Mouse (Mus musculus) heart, embryonic 11.5 days (tissue): Measurements from ENCODE around the gene Akr1d1. TPM values are rescaled to one million over a fixed set of nuclear protein-coding genes. Genes with fewer than 3 reads are reported as not detected.

Experiments used
- ATAC-seq: fragments of 200-750 bp; cut with Nextera tagmentation; replicated peaks from 2 replicates; pipeline ENCODE4 v1.8.0; 2017; ENCODE audit warnings: moderate library complexity; ENCODE audit not compliant: insufficient number of reproducible peaks, low FRiP score, low TSS enrichment
- H3K27ac ChIP-seq: fragments of 300-500 bp; sonication (generic); 2 replicates; pipeline ENCODE4 v1.5.1; 2014; ENCODE audit warnings: mild to moderate bottlenecking, low read depth, low read length
- H3K27me3 ChIP-seq: fragments of 300-500 bp; sonication (generic); 2 replicates; pipeline ENCODE4 v1.6.1; 2014; ENCODE audit warnings: mild to moderate bottlenecking, low read length, mixed read lengths; ENCODE audit not compliant: control insufficient read depth, insufficient read depth
- H3K36me3 ChIP-seq: fragments of 300-500 bp; sonication (generic); 2 replicates; pipeline ENCODE4 v1.6.1; 2014; ENCODE audit warnings: mild to moderate bottlenecking, low read length, moderate library complexity, mixed read lengths; ENCODE audit not compliant: control insufficient read depth, insufficient read depth
- H3K4me1 ChIP-seq: fragments of 300-500 bp; sonication (generic); 2 replicates; pipeline ENCODE4 v1.6.1; 2014; ENCODE audit warnings: low read length; ENCODE audit not compliant: control insufficient read depth, insufficient read depth
- H3K4me2 ChIP-seq: fragments of 300-500 bp; sonication (generic); 2 replicates; pipeline ENCODE4 v1.6.1; 2014; ENCODE audit warnings: mild to moderate bottlenecking, moderate library complexity
- H3K4me3 ChIP-seq: fragments of 300-500 bp; sonication (generic); 2 replicates; pipeline ENCODE4 v1.5.1; 2014; ENCODE audit warnings: low read depth, low read length
- H3K9ac ChIP-seq: fragments of 300-500 bp; sonication (generic); 2 replicates; pipeline ENCODE4 v1.6.1; 2014; ENCODE audit warnings: mild to moderate bottlenecking, low read depth, low read length, moderate library complexity
- H3K9me3 ChIP-seq: fragments of 300-500 bp; sonication (generic); replicated peaks from 2 replicates; pipeline ENCODE4 v1.6.1; 2016; ENCODE audit warnings: low read length; ENCODE audit not compliant: control insufficient read depth
- WGBS: fragments of 180-500 bp; shearing (Covaris S2); extraction: QIAGEN DNeasy Blood & Tissue Kit; methylation state at CpG from one replicate; pipeline ENCODE4 v1.1.7; 2014; ENCODE audit not compliant: insufficient replicate concordance; 5-methylcytosine and 5-hydroxymethylcytosine counted together
- polyA plus RNA-seq: library from polyadenylated mRNA; unstranded; fragments of >200 nt; fragmentation: Nextera tagmentation; extraction: Ambion mirVana; gene quantifications from 2 replicates; pipeline ENCODE4 v1.2.1, GENCODE M21; 2014

Gene Akr1d1
- polyA plus RNA-seq, 1 experiment from 2014 or later = not detected

DNA sequence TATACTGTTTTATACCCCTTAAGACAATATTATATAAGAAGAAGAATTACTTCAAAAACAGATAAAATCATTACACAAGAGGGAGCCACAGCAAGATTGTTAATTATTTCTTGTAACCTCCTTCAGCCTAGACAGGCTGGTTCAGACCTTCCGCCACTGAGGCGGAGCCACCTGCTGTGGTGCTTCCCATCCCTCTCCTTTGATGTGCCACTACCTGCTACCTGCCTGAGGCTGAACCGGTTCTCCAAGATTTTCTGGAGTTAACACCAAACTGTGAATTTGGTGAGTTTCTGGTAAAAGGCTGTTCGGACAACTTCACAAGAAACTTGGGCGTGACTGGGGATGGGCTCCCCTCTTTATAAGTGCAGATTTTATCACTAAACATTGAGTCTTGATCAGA, 50.5 kb downstream of the Akr1d1 start:
- H3K27ac ChIP-seq = no peak overlapping the region
- H3K27me3 ChIP-seq = no peaks in the 10 kb centered on the region
- no peaks in the 10 kb centered on the region for H3K4me1 ChIP-seq
- no peaks in the 10 kb centered on the region for H3K36me3 ChIP-seq
- WGBS = 54% methylated on average over 5 of the region's 5 CpGs
- no peak overlapping the region for H3K4me3 ChIP-seq
- no peak for ATAC-seq
- H3K9ac ChIP-seq = no peak overlapping the region
- H3K4me2 ChIP-seq = no peak overlapping the region
- H3K9me3 ChIP-seq = no peaks in the 10 kb centered on the region

DNA sequence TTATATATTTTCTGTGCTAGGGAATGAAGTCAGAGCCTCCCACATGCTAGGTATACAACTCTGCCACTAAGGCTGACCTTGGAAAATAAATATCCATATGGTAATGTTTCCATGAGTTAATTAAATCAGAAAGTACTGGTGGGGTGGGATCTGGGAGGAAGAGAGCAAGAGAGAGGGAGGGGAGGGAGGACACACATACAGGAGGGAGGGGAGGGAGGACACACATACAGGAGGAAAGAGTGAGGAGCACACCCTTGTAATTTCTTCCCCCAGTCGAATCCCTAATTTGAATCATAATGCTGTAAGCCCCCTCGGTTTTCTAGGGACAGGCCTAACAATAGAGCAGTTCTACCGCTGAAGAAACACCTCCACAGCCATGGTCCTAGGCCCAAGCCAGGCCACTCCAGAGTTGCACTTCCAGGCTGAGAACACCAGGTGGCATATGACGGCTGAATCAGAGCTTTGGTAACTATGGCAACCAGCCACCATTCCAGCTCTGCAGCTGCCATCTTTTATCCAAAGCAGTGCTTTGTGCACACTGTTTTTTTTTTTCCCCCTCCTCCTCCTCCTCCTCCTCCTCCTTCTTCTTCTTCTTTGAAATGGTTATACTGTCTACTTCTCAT, 59.5 kb downstream of the Akr1d1 start:
- 35% methylated on average over 4 of the region's 4 CpGs for WGBS
- H3K9ac ChIP-seq = no peak overlapping the region
- no peaks in the 10 kb centered on the region for H3K9me3 ChIP-seq
- no peaks in the 10 kb centered on the region for H3K36me3 ChIP-seq
- ATAC-seq = no peak
- H3K4me1 ChIP-seq = peaks cover 6% of the 10 kb centered on the region; the same call in 1 of the 2 replicates
- no peak overlapping the region for H3K27ac ChIP-seq
- H3K4me3 ChIP-seq = no peak overlapping the region
- H3K27me3 ChIP-seq = no peaks in the 10 kb centered on the region
- H3K4me2 ChIP-seq = no peak overlapping the region

DNA sequence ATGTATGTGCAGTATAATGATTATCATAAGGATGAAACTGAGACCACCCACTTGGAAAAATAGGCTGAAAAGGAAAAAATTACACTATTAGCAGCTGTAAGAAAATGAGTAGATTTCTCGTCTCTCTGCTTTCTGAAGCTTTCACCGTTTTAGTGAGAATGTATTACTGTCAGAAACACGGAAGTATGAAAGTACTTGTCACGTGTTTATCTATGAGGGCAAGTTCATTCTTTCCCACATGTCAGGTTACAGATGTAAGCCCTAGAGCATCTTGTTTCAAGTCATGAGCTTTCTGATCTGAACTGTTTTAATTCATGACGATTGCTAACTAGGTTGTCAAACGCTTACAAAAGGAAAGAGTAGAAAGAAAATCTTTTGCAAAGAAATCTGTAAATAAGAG, 60.8 kb downstream of the Akr1d1 start:
- H3K27me3 ChIP-seq = no peaks in the 10 kb centered on the region
- no peaks in the 10 kb centered on the region for H3K9me3 ChIP-seq
- no peaks in the 10 kb centered on the region for H3K36me3 ChIP-seq
- H3K4me1 ChIP-seq = peaks cover 6% of the 10 kb centered on the region; the same call in 1 of the 2 replicates
- WGBS = 82% methylated on average over 6 of the region's 6 CpGs
- H3K4me3 ChIP-seq = no peak overlapping the region
- no peak overlapping the region for H3K27ac ChIP-seq
- ATAC-seq = no peak
- no peak overlapping the region for H3K9ac ChIP-seq
- no peak overlapping the region for H3K4me2 ChIP-seq

DNA sequence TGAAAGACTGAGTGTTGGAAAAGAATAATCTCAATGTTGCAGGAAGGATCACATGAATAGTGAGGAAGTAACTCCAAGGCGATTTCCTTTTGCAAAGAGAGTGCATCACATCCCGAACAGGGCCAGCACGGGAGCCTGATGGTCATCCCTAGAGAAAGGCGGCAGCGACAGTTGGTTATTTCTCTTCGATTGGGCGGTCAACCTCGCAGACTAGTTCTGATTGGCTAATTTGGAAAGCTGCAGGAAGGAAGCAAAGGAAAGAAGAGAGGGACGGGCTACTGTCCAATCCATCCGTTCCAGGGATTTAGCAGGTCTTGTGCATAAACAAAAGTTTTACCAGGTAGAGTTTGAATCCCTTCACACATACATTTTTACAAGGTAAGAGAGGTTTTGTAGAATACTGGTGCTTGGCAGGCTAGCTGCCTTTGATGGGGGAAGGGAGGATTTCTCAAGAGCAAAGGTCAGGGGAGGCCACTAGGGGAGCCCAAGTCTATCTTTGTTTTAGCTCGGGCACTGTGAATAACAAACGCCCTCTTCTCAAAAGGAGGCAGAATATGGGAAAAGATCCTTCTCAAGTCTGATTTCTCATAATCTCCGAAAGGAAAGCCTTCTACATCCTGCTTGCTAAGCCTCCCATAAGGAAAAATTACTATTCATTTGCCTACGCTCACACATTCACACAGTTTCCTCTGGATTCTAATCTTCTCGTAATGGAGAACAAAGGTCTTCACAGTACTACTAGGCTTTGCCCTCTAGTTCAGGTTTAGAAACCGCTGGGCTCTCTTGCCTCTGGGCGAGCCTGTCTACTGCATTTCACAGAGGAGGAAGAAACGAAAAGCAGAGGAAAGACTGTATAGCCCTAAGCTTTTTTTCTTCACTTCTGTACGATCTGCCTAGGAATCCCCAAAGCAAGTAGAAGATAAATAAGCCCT, 62.4 kb downstream of the Akr1d1 start:
- Histone ChIP-seq H3K27me3 (no peaks in the 10 kb centered on the region), H3K27ac (0 out of 2 replicates have a peak overlapping the region, but pooled peaks have one; percentile 12)
- ATAC-seq = no peak

DNA sequence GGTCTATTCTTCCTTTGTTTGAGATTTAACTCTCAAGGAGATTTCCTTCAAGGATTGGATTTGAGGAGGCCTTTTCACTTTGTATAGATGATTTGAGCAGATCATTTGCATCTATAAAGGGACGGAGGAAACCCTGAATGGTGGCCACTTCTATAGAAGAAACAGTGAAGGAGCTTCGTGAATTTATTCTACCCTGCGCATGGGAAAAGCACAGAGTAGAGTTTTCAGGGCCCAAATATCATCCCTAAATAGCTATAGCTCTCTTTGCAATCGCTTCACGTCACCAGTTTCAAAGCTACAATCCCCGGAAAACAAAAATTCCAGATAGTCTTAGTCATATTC, 63.0 kb downstream of the Akr1d1 start:
- no peaks in the 10 kb centered on the region for H3K36me3 ChIP-seq
- peaks cover 6% of the 10 kb centered on the region; the same call in 1 of the 2 replicates for H3K4me1 ChIP-seq
- ATAC-seq = no peak
- WGBS = 67% methylated on average over 6 of the region's 6 CpGs
- H3K4me3 ChIP-seq = no peak overlapping the region
- H3K27me3 ChIP-seq = no peaks in the 10 kb centered on the region
- H3K4me2 ChIP-seq = no peak overlapping the region
- no peaks in the 10 kb centered on the region for H3K9me3 ChIP-seq
- H3K27ac ChIP-seq = 0 out of 2 replicates have a peak overlapping the region, but pooled peaks have one; percentile 12
- no peak overlapping the region for H3K9ac ChIP-seq

More for the DNA sequence above, 62.4 kb downstream of the Akr1d1 start:
- H3K36me3 ChIP-seq = no peaks in the 10 kb centered on the region
- H3K4me3 ChIP-seq = no peak overlapping the region
- H3K9ac ChIP-seq = no peak overlapping the region
- 54% methylated on average over 19 of the region's 19 CpGs for WGBS
- H3K9me3 ChIP-seq = no peaks in the 10 kb centered on the region
- peaks cover 6% of the 10 kb centered on the region; the same call in 1 of the 2 replicates for H3K4me1 ChIP-seq
- no peak overlapping the region for H3K4me2 ChIP-seq

DNA sequence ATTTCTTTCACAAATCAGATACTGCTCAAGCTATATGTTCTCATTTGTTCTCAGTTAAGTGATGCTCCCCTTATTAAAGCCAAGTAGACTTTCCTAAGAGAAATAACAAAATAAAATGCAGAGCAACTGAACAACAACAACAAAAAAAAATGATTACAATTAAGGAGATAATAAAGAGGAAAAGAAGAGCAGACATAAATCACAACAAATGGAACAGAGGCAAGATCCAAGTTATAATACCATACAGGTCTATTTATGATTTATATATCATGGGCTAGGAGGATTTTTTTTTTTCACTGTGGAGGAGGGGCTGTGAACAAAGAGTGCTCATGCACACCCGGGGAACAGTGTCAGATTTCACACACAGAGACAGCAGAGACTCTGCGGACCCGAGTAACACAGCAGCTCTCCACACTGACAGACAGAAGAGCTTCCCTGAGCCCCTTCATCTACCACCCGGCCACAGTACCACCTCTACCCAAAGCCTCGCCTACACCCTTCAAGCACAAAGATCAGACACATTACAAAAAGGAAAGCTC, 63.6 kb downstream of the Akr1d1 start:
- no peak for ATAC-seq
- Histone ChIP-seq H3K36me3 (no peaks in the 10 kb centered on the region), H3K4me3 (no peak overlapping the region), H3K27ac (no peak overlapping the region), H3K4me1 (peaks cover 6% of the 10 kb centered on the region; the same call in 1 of the 2 replicates), H3K4me2 (no peak overlapping the region), H3K27me3 (no peaks in the 10 kb centered on the region), H3K9ac (no peak overlapping the region; the same call in 1 of the 2 replicates), H3K9me3 (no peaks in the 10 kb centered on the region)
- 25% methylated on average over 5 of the region's 5 CpGs for WGBS

DNA sequence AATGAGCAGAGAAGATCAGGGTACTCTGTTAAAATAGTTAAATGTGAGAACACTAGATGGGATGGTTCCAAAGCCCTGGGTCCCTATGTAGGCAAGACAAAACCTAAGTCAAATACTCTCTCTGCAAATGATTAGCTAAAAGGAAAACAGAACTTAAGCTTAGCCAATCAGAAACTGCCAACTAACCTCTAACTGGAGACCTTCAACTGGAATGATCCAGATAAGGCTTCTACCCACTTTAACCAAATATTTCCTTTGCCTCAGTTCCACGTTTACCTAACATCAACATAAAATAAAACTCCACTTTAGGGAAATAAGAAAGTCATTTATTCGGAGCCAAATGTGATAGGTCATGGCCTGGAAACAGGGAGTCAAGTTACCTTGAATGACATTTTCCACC, 67.1 kb downstream of the Akr1d1 start:
- Histone ChIP-seq H3K4me2 (no peak overlapping the region), H3K27me3 (no peaks in the 10 kb centered on the region), H3K4me1 (peaks cover 6% of the 10 kb centered on the region; the same call in 1 of the 2 replicates), H3K36me3 (no peaks in the 10 kb centered on the region), H3K9me3 (no peaks in the 10 kb centered on the region), H3K4me3 (no peak overlapping the region), H3K9ac (no peak overlapping the region), H3K27ac (no peak overlapping the region)
- no peak for ATAC-seq
- WGBS = 54% methylated on average over 2 of the region's 2 CpGs

DNA sequence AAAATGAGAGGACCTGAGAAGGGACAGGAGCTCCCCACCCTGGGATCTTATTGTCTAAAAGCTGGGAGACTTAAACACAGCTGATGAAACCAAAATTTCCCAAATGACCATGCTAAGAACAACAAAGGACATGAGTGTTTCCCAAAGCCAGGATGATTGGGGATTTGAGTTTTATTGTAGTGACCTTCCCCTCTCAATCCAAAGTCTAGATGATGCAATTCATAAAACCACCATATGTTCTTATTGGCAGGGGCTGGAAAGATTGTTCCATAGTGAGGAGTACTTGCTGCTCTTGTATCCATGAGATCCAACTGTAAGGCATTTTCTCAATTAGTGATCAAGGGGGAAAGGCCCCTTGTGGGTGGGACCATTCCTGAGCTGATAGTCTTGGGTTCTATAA, 68.1 kb downstream of the Akr1d1 start:
- Histone ChIP-seq H3K27me3 (no peaks in the 10 kb centered on the region), H3K4me3 (no peak overlapping the region), H3K9me3 (no peaks in the 10 kb centered on the region), H3K4me1 (peaks cover 3% of the 10 kb centered on the region; the same call in 1 of the 2 replicates), H3K27ac (no peak overlapping the region), H3K4me2 (no peak overlapping the region), H3K36me3 (no peaks in the 10 kb centered on the region), H3K9ac (no peak overlapping the region)
- ATAC-seq = no peak
